Mouse (Mus musculus): ENCODE data around the gene Dazap2.

DNA sequence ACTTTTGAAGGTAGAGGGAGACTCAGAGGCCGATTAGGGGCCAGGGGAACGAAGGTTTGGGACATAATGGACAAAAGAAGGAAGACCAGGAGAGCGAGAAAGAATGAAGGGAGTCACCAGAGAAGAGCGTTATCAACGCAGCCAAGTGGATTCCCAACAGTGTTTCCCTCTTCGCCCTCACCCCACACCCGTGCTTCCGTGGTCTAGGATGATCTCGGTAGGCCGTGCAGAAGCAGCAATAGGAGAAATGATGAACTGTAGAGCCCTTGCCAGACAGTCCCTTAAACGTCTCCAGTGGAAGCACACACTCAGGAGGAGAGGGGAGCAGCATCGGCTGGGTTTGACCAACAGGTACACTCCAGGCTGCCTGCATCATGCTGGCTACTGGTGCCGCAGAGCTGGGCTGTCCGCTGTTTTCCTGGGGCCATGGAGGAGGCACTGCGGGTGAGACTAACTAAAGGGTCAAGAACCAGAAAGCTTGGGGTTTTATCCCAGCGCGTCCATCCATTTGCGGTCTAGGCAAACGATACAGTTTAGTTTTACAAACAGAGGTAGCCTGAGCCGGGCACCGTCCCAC lies 14.4 kb upstream of the Dazap2 start:
- no peak for TF ChIP-seq POLR2A (IDR thresholded peaks at IDR 0.05; ENCODE audit: control insufficient read depth in 1 of 2, insufficient read depth in 1 of 2, low read depth in 1 of 2, low read length in 2 of 2, poor library complexity in 1 of 2)
- TF ChIP-seq TAL1 (IDR thresholded peaks at IDR 0.05; ENCODE audit: low read length): no peak
- TF ChIP-seq CTCF (IDR thresholded peaks at IDR 0.05 in 2 of 3, conservative IDR thresholded peaks at IDR 0.05 in 1 of 3; ENCODE audit: control insufficient read depth in 1 of 3, insufficient read depth in 1 of 3, low read depth in 2 of 3, low read length in 3 of 3, poor library complexity in 1 of 3, severe bottlenecking in 1 of 3): no peak
- TF ChIP-seq TCF12 (IDR thresholded peaks at IDR 0.05; ENCODE audit: low read depth, low read length): no peak
- TF ChIP-seq HCFC1 (IDR thresholded peaks at IDR 0.05; ENCODE audit: low read depth, low read length): no peak
- 0 out of 4 replicates have a peak, but pooled peaks of 1 of the 2 experiments have one; percentile 12 for TF ChIP-seq USF2 (IDR thresholded peaks at IDR 0.05; ENCODE audit: borderline replicate concordance in 1 of 2, insufficient read depth in 1 of 2, low read depth in 1 of 2, low read length in 2 of 2)
- no peak for TF ChIP-seq MAZ (IDR thresholded peaks at IDR 0.05; ENCODE audit: low read depth, low read length)
- TF ChIP-seq TBP (IDR thresholded peaks at IDR 0.05; ENCODE audit: low read depth, low read length): no peak
- TF ChIP-seq EP300 (IDR thresholded peaks at IDR 0.05; ENCODE audit: low read depth in 1 of 2, low read length in 2 of 2): no peak
- TF ChIP-seq NELFE (IDR thresholded peaks at IDR 0.05; ENCODE audit: low read depth, low read length): no peak
- TF ChIP-seq MYC (IDR thresholded peaks at IDR 0.05; ENCODE audit: low read depth, low read length): no peak
- no peak for TF ChIP-seq E2F4 (IDR thresholded peaks at IDR 0.05; ENCODE audit: borderline replicate concordance, low read depth, low read length)
- no peak for TF ChIP-seq GATA1 (IDR thresholded peaks at IDR 0.05; ENCODE audit: low read depth, low read length)

All from MEL (cell line).